Mouse (Mus musculus): ENCODE results near the gene Slc2a5.

DNA sequence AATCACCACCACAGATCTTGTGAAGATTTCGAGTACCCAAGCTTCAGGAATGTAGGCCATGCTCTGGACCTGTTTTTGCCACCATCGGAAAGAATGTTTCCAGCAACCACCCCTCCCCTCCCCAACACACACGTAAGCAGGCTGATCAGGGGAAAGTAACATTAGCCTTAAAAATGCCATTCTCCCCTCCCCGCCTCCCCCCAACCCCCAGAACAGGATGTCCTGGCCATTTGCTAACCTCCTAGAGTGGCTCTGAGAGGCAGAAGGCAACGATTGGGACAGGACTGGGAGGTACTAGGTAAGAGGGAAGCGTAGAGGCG is 32.3 kb upstream of the Slc2a5 start:
- TF ChIP-seq CTCF (IDR thresholded peaks at IDR 0.05; ENCODE audit: extremely low read depth, insufficient read length, insufficient replicate concordance, low read depth, low read length) (no peak), POLR2A (IDR thresholded peaks at IDR 0.05; ENCODE audit: low read depth, low read length) (no peak)
